Mouse (Mus musculus) cerebellum, adult 2 months (tissue): Measurements from ENCODE around the gene Trpd52l3.

Experiments used
- CTCF ChIP-seq: fragments of 200-500 bp; IDR thresholded peaks from 2 replicates; pipeline ENCODE4 v1.5.1; 2011; ENCODE audit warnings: low read depth, mild to moderate bottlenecking, control low read depth, low read length, moderate library complexity, borderline replicate concordance; ENCODE audit not compliant: insufficient read depth
- POLR2A ChIP-seq: fragments of 200-500 bp; IDR thresholded peaks from 2 replicates; pipeline ENCODE4 v1.6.1; 2011; ENCODE audit warnings: low read length, control low read depth, borderline replicate concordance; ENCODE audit not compliant: insufficient read depth

DNA sequence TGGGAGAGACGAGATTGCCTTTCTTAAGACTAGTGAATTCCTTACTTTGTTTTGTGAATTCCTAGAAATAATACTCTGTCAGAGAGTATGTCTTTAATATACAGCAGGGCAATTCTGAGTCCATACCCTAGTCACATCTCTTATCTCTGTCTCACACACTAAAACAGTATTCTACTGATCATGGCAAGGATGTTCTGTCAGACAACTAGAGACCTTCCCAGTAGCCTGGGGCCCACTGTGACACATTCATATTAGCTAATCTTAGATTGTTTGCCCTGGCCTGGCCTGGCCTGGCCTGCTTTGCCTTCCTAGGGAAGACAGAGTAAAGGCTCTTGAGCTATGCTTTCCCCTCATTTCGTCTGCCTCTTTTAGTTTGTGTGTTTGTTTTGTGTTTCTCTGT, 47.0 kb downstream of the Trpd52l3 start:
- TF ChIP-seq CTCF (no peak), POLR2A (no peak)
